Mouse (Mus musculus): ENCODE measurements at regions not wholly inside any gene's neighbourhood (a gene's known extent, or its start where the extent isn't known, plus 50 kb on each side); places are given as distances from the start of the nearest gene placed in this dataset.

GRCm38 (mm10) chr7:65774388-65775015 lies 83.5 kb downstream of the Tm2d3 start:
- no peak for TF ChIP-seq CTCF (IDR thresholded peaks at IDR 0.05; ENCODE audit: borderline replicate concordance, insufficient read depth, low read length)
- no peak for TF ChIP-seq POLR2A (IDR thresholded peaks at IDR 0.05; ENCODE audit: low read depth, low read length)

Data from embryonic fibroblast, embryonic 13.5 days (primary cell).